Mouse (Mus musculus): ENCODE data around the gene Cmtm2a. TPM values are rescaled to one million over a fixed set of nuclear protein-coding genes. Genes with fewer than 3 reads are reported as not detected.
"Not testable (repeated sequence)": the region's sequence is repeated elsewhere in the genome, so short reads cannot be mapped to it uniquely, and the experiment has no call there.

Gene Cmtm2a
- not detected in 2 replicates for polyA plus RNA-seq (2015; fragmentation: Nextera tagmentation; extraction: Ambion mirVana)

DNA sequence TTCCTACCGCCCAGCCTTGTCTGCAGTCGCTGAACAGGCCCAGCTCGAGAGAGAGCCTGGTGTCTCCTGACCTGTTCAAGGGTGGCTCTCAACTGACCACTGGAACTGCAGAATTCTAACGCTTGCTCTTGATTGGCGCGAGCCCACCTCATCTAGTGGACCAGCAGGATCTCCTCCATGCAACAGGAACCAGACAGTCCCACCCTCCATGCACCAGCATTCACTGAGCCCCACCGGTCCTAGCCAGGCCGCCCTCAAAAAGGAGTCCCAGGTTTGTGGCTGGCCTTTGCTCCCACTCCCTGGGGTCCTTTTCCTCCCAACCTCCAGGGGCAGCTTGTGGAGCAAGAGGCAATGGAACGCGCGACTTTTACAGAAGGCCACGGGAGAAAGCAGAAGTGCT, at the start of gene Cmtm2a:
Gene Cmtm2a (minus strand): TSS at position 101 of the 400 bp plus-strand sequence.
- H3K4me2 ChIP-seq (replicated peaks); H3K36me3 ChIP-seq; H3K27ac ChIP-seq (replicated peaks); H3K4me1 ChIP-seq; H3K9ac ChIP-seq; H3K9me3 ChIP-seq (replicated peaks); H3K27me3 ChIP-seq; H3K4me3 ChIP-seq (replicated peaks); ATAC-seq (ENCODE audit: insufficient number of reproducible peaks, low FRiP score, low TSS enrichment, low read depth): not testable (repeated sequence)
- 89% methylated on average over 12 of the region's 12 CpGs for WGBS

- no peak overlapping the region for H3K4me3 ChIP-seq (replicated peaks)
- H3K9me3 ChIP-seq (replicated peaks): no peaks in the 10 kb centered on the region
- ATAC-seq (ENCODE audit: insufficient number of reproducible peaks, low FRiP score, low TSS enrichment, low read depth): no peak
- H3K9ac ChIP-seq: no peak overlapping the region
- H3K4me1 ChIP-seq: peaks cover 29% of the 10 kb centered on the region
- H3K4me2 ChIP-seq (replicated peaks): no peak overlapping the region
- H3K36me3 ChIP-seq: peaks cover 31% of the 10 kb centered on the region
- WGBS: 74% methylated on average over 5 of the region's 5 CpGs
- no peak overlapping the region for H3K27ac ChIP-seq (replicated peaks)
- H3K27me3 ChIP-seq: no peaks in the 10 kb centered on the region
Observed at GRCm38 (mm10) chr8:104342426-104342825, 49.4 kb upstream of the Cmtm2a start.

GRCm38 (mm10) chr8:104341678-104342077, 48.7 kb upstream of the Cmtm2a start:
- Histone ChIP-seq H3K27me3 (no peaks in the 10 kb centered on the region), H3K4me3 (replicated peaks) (peak overlapping the region; percentile 79), H3K27ac (replicated peaks) (peak overlapping the region; percentile 93), H3K9me3 (replicated peaks) (no peaks in the 10 kb centered on the region), H3K4me2 (replicated peaks) (peak overlapping the region; percentile 71), H3K36me3 (peaks cover 24% of the 10 kb centered on the region), H3K4me1 (peaks cover 29% of the 10 kb centered on the region), H3K9ac (no peak overlapping the region)
- no peak for ATAC-seq (ENCODE audit: insufficient number of reproducible peaks, low FRiP score, low TSS enrichment, low read depth)
- WGBS: 42% methylated on average over 6 of the region's 6 CpGs

GRCm38 (mm10) chr8:104341106-104341561, 48.2 kb upstream of the Cmtm2a start:
- peak; percentile 71 for ATAC-seq (ENCODE audit: insufficient number of reproducible peaks, low FRiP score, low TSS enrichment, low read depth)
- H3K4me3 ChIP-seq (replicated peaks): peak overlapping the region; percentile 79
- H3K27me3 ChIP-seq: no peaks in the 10 kb centered on the region
- H3K36me3 ChIP-seq: peaks cover 19% of the 10 kb centered on the region
- no peaks in the 10 kb centered on the region for H3K9me3 ChIP-seq (replicated peaks)
- whole genome bisulfite sequencing: under 1% methylated on average over 24 of the region's 24 CpGs
- H3K4me2 ChIP-seq (replicated peaks): peak overlapping the region; percentile 71
- peaks cover 29% of the 10 kb centered on the region for H3K4me1 ChIP-seq
- H3K9ac ChIP-seq: peak overlapping the region; percentile 72
- peak overlapping the region; percentile 93 for H3K27ac ChIP-seq (replicated peaks)

DNA sequence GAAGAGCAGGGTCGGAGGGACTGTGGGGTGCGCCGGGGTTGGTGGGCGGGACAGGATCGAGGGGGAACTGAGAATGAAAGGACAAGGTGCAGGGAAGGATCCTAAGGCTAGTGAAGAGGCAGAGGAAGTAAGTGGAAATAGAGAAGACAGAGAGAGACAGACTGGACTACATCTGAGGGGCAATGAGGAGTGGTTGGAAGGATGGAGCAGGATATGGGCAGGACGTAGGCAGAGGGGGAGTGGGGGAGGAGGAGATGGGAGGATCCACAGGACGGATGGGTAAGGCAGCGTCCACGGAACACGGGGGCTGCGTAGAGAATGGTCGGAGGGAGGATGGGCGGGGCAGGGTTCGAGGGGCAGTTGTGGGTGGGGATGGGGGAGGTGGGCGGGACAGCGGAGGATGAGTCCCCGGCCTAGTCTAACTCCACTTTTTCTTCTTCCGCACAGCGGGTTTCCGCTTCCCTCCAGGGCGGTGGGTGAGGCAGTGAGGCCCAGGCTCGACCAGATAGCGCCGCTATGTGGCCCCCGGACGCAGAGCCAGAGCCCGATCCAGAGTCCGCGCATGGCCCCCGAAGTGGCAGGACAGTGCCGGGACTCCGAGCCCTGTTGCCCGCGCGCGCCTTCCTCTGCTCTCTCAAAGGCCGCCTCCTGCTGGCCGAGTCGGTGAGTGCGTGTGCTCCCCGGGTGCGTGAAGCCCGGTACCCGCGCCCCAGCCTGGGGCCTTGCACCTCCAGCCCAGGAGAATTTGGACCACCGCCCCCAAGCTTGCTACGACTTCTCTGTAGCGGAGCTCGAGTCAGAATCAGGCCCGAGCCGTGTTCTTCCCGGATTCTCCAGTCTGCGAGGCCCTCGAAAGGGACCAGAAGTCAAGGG, 47.5 kb upstream of the Cmtm2a start:
- under 1% methylated on average over 52 of the region's 54 CpGs for WGBS
- peak; percentile 83 for ATAC-seq (ENCODE audit: insufficient number of reproducible peaks, low FRiP score, low TSS enrichment, low read depth)
- peaks cover 29% of the 10 kb centered on the region for H3K4me1 ChIP-seq
- peak overlapping the region; percentile 93 for H3K27ac ChIP-seq (replicated peaks)
- no peaks in the 10 kb centered on the region for H3K27me3 ChIP-seq
- peaks cover 15% of the 10 kb centered on the region; the same call in 1 of the 2 replicates for H3K36me3 ChIP-seq
- H3K4me3 ChIP-seq (replicated peaks): peak overlapping the region; percentile 79
- H3K4me2 ChIP-seq (replicated peaks): peak overlapping the region; percentile 71
- H3K9ac ChIP-seq: peak overlapping the region; percentile 72
- no peaks in the 10 kb centered on the region for H3K9me3 ChIP-seq (replicated peaks)

- WGBS: 2% methylated on average over 6 of the region's 6 CpGs
- Histone ChIP-seq H3K9ac (peak overlapping the region; percentile 72), H3K27ac (replicated peaks) (peak overlapping the region; percentile 93), H3K4me2 (replicated peaks) (peak overlapping the region; percentile 71), H3K9me3 (replicated peaks) (no peaks in the 10 kb centered on the region), H3K27me3 (no peaks in the 10 kb centered on the region), H3K4me3 (replicated peaks) (peak overlapping the region; percentile 79), H3K4me1 (peaks cover 29% of the 10 kb centered on the region), H3K36me3 (peaks cover 10% of the 10 kb centered on the region; the same call in 1 of the 2 replicates)
- no peak for ATAC-seq (ENCODE audit: insufficient number of reproducible peaks, low FRiP score, low TSS enrichment, low read depth)
Observed at GRCm38 (mm10) chr8:104339983-104340232, 46.9 kb upstream of the Cmtm2a start.

- Histone ChIP-seq H3K4me3 (replicated peaks) (peak within 1 kb of the TSS; percentile 79), H3K27me3 (no peaks in the 10 kb centered on the region), H3K4me2 (replicated peaks) (peak within 1 kb of the TSS; percentile 71), H3K36me3 (0 out of 2 replicates have a peak, but pooled peaks cover 6% of the 10 kb centered on the region), H3K9me3 (replicated peaks) (no peaks in the 10 kb centered on the region), H3K9ac (peak within 1 kb of the TSS; percentile 72), H3K4me1 (peaks cover 29% of the 10 kb centered on the region), H3K27ac (replicated peaks) (peak within 1 kb of the TSS; percentile 93)
- 19% methylated on average over 14 of the region's 18 CpGs for WGBS
- no peak for ATAC-seq (ENCODE audit: insufficient number of reproducible peaks, low FRiP score, low TSS enrichment, low read depth)
Observed at GRCm38 (mm10) chr8:104339229-104339982, 46.4 kb upstream of the Cmtm2a start, which contains the start of gene Cmtm3. Gene Cmtm3 (plus strand): TSS chr8:104339410.

DNA sequence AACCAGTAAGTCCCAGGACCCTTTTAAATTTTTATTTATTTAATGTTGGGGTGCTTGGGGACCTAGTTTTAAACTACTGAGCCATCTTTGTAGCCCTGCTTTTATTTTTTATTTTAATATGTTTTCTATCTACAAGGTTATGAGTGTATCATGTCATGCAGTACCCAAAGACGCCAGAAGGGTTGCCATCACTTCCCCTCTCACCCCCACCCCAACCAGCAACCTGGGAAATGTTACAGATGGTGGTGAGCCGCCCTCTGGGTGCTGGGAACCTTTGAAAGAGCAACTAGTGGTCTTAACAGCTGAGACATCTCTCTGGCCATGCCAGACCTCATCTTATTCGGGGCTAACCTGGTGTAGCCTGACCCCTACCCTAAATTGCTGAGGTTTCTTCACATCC, 44.9 kb upstream of the Cmtm2a start:
- Histone ChIP-seq H3K27ac (replicated peaks) (no peak overlapping the region), H3K4me2 (replicated peaks) (no peak overlapping the region), H3K9me3 (replicated peaks) (no peaks in the 10 kb centered on the region), H3K9ac (no peak overlapping the region), H3K4me1 (peaks cover 23% of the 10 kb centered on the region), H3K4me3 (replicated peaks) (no peak overlapping the region), H3K27me3 (no peaks in the 10 kb centered on the region), H3K36me3 (no peaks in the 10 kb centered on the region)
- WGBS: 44% methylated on average over 3 of the region's 3 CpGs
- no peak for ATAC-seq (ENCODE audit: insufficient number of reproducible peaks, low FRiP score, low TSS enrichment, low read depth)

- no peak for ATAC-seq (ENCODE audit: insufficient number of reproducible peaks, low FRiP score, low TSS enrichment, low read depth)
- 83% methylated on average over 1 of the region's 1 CpGs for WGBS
- Histone ChIP-seq H3K4me2 (replicated peaks) (no peak overlapping the region), H3K36me3 (no peaks in the 10 kb centered on the region), H3K4me1 (peaks cover 15% of the 10 kb centered on the region), H3K4me3 (replicated peaks) (no peak overlapping the region), H3K9ac (no peak overlapping the region), H3K27me3 (no peaks in the 10 kb centered on the region), H3K9me3 (replicated peaks) (no peaks in the 10 kb centered on the region), H3K27ac (replicated peaks) (no peak overlapping the region)
Observed at GRCm38 (mm10) chr8:104336806-104337205, 43.8 kb upstream of the Cmtm2a start.

DNA sequence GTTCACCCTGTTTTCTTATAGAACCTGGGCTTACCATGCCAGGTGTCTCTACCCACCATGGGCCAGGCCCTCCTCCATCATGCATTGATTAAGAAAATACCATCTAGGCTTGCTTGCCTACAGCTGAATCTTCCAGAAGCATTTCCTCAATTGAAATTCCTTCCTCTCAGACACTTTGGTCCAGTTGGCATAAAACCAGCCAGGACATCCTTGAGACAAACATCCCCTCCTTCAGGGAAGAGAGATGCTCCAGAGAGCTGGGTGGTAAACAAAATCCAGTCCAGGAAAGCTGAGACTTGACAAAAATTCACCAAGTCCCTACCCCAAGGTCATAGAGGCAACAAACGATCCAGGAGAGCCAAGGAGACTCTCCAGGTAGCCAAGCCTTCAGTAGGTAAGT, 41.2 kb upstream of the Cmtm2a start:
- no peak for ATAC-seq (ENCODE audit: insufficient number of reproducible peaks, low FRiP score, low TSS enrichment, low read depth)
- 71% methylated on average over 1 of the region's 1 CpGs for WGBS
- H3K27ac ChIP-seq (replicated peaks): no peak overlapping the region
- H3K4me2 ChIP-seq (replicated peaks): no peak overlapping the region
- no peak overlapping the region for H3K4me3 ChIP-seq (replicated peaks)
- no peaks in the 10 kb centered on the region for H3K36me3 ChIP-seq
- H3K9me3 ChIP-seq (replicated peaks): no peaks in the 10 kb centered on the region
- H3K4me1 ChIP-seq: peaks cover 1% of the 10 kb centered on the region; the same call in 1 of the 2 replicates
- no peaks in the 10 kb centered on the region for H3K27me3 ChIP-seq
- no peak overlapping the region for H3K9ac ChIP-seq

DNA sequence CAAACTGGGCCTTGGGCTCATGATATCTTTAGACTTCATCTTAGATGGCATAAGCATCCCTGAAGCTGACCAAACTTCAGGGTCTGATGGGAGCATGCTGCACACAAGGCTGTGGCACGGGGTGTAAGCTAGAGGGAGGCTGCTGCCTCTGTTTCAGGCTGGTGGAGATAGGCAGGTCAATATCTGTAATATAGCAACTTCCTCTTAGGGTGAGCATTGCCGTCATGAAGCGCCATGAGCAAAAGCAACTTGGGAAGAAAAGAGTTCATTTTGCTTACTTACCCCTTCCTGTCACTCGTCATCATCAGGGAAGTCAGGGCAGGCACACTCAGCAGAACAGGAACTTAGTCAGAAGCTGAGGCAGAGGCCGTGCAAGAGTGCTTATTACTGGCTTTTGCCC, 40.8 kb upstream of the Cmtm2a start:
- 65% methylated on average over 5 of the region's 5 CpGs for WGBS
- Histone ChIP-seq H3K27ac (replicated peaks) (no peak overlapping the region), H3K4me1 (no peaks in the 10 kb centered on the region), H3K36me3 (no peaks in the 10 kb centered on the region), H3K27me3 (no peaks in the 10 kb centered on the region), H3K4me2 (replicated peaks) (no peak overlapping the region), H3K9ac (no peak overlapping the region), H3K4me3 (replicated peaks) (no peak overlapping the region), H3K9me3 (replicated peaks) (no peaks in the 10 kb centered on the region)
- ATAC-seq (ENCODE audit: insufficient number of reproducible peaks, low FRiP score, low TSS enrichment, low read depth): no peak
